Mouse (Mus musculus) cerebellum, adult 9-11 months (tissue): ENCODE data around the gene Srrm4.

ENCODE experiments used
- DNase-seq: peaks from one replicate; pipeline ENCODE4 v3.0.0; 2022

Srrm4 gene

GRCm38 (mm10) chr5:116591346-116592048 is at the start of gene Srrm4:
Gene Srrm4, minus strand, starts transcription at chr5:116591817.
- DNase-seq: peak; percentile 96

GRCm38 (mm10) chr5:116592801-116593430 is 1.3 kb upstream of the Srrm4 start:
- DNase-seq: peak; percentile 84

DNA sequence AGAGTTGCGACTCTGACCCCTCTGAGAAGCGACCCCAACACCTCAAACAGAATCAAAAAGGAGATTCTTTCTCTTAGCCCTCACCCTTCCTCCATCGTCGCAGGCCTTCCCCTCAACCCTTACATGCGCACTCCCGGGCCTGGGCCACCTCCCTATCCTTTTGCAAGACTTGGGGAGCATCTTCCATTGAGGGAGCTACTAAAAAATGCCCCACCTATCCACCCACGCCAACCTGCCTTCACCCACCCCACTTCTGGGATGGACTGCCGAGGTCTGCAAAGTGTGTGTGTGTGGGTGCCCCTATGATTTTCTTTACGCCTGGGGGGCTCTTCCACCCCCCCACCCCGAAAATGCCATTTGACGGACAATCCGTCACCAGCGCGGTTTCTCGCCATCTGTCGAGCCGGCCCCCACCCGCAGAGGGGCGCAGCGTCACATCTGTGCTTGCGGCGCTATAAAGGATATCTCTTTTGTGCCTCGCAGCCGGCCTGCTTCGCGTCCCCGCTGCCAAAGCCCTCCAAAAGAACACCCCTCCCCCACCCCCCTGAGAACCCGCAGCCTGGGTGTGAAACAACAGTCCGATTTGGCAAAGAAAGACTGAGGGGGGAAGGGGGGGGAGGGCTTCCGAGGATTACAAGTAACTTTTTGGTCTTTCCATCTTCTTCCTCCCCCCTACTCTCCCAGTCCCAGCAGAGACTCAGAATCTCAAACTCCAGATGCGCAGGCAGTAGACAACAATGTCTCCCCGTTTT is 608 bp upstream of the Srrm4 start:
- no peak for DNase-seq

DNA sequence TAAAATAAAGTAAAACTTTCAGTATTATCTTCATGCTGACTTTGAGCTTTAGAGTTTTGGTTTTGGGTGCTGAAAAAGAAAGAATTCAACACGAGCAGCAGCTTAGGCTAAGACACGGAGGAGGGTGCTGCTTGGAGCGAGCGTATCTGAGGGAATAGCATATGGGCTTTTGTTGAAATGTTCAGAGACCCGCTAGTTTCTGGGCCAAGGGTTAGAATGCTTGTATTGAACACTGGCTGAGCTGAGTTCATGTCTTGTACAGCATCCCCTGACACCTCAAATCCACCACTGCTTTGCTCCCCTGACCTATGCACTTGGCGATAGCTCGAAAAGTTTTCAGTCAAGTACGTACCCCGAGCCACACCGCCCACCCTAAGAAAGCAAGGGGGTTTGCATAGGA is 919 bp downstream of the Srrm4 start:
- no peak for DNase-seq

- DNase-seq: peak; percentile 75
These were observed 2.0 kb downstream of the Srrm4 start for GRCm38 (mm10) chr5:116589631-116590030.

DNA sequence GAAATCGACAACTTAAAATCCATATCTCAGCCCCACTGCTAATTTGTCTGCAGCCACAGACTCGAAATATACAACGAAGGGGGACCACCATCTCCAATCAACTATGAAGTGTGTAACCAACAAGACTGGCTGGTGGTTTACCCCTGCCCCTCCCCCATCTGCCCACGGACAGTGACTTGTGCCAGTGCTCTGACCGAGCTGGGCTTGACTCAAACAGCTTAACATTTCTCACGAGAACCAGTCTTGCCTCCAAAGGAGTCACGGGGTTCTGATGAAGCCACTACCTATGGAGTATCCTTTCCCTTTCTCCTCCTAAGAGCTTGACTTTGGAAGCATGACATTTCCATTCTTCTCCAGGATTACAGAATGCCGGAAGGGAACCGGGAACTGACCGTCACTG is 2.8 kb downstream of the Srrm4 start:
- peak; percentile 70 for DNase-seq

DNA sequence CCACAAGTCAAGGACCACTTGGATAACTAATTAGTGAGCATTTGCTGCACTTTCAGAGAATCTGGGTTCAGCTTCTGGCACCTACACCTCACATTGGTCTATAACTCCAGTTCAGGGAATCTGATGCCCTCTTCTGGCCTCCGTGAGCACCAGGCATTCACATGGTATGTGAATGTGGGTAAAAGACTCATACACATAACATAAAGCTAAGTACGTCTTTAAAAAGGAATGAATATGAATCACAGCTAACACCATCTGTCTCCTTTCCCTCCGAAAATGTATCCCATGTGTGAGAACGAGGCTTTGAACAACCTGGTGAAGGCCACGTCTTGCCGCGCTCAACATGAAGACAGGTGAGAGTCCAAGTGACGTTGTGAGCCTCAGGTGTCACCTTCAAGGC is 12.1 kb downstream of the Srrm4 start:
- peak; percentile 21 for DNase-seq

DNA sequence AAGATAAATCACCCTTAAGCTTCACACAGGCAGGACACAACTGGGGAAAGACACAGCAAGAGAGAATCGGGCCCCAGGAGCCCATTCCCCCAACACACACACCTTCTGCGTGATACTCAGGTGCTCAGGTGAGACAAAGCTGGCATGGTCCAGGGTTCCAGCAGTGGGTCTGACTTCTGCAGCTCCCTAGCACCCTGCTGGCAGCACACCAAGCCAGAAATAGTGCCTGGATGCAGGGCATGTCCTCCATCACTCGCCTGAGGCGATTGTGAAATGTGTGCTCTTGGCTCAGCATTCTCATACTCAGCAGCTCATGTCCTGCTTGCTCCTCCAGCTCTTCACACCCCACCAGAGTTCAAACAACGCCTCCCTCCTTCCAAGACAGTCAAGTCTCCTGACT is 14.5 kb downstream of the Srrm4 start:
- DNase-seq: peak; percentile 79

- DNase-seq: no peak
These were observed 18.3 kb downstream of the Srrm4 start for GRCm38 (mm10) chr5:116573307-116573706.

DNA sequence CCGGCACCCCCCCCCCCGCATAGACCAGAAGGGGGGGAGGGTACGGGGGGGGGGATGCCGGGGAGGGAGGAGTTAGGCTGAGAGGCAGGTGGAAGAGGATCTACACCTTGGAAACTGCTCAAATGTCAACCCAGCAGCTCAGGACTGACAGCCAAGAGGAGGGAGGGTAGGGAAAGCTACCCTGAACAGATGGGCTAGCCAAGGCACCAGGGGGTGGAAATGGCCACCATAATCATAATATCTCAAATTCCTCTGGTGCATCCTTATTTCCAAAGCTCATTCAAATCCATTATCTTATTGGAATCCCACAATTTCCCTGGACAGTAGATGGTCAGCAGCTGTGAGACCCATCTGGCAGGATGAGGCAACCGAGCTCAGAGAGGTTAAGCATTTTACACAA is 19.7 kb downstream of the Srrm4 start:
- DNase-seq: peak; percentile 86

DNA sequence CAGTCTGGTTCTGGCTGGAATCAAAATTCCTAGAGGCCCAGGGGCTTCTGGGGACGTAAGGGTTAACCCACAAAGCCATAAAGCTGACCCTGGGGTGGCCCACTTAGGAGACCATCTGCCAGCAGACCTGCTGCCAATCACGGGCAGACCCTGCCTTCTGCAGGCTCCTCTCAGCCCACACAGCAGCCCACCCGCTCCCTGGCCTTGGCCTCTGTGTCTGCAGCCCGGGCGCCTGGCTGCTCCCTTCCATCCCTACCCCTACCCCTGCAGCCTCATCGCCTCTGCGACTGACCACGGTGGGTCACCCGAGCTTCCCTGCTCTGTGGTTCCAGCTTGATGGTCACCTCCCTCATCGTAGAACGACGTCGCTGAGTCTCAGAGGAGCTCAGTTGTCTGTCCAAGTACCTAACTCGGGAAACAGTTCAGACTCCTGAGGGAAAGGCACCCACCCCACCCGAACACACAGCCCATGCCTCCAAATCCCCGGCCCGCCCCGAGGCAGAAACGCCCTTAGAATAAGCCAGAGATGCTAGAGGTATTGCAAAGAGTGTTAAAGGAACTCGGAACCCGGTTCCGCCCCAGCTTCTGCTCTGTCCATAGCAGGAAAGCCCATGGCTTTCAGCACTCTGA is 20.3 kb downstream of the Srrm4 start:
- peak; percentile 76 for DNase-seq

- DNase-seq: peak; percentile 48
These were observed 21.1 kb downstream of the Srrm4 start for GRCm38 (mm10) chr5:116570566-116570965.

- peak; percentile 61 for DNase-seq
These were observed 22.0 kb downstream of the Srrm4 start for GRCm38 (mm10) chr5:116569629-116570028.

DNA sequence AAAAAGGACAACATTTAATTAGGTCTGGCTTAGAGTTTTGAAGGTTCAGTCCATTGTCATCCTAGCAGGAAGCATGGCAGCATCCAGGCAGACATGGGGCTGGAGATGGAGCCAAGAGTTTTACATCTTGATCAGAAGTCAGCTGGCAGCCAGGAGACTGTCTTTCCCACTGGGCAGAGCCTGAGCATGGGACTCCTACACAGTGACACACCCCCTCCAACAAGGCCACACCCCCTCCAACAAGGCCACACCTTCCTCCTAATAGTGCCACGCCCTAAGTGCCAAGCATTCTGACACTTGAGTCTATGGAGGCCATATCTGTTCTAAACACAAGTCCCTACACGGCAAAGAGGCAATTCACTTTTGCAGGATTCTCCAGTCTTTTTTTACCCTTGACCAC is 23.6 kb downstream of the Srrm4 start:
- peak; percentile 68 for DNase-seq

DNA sequence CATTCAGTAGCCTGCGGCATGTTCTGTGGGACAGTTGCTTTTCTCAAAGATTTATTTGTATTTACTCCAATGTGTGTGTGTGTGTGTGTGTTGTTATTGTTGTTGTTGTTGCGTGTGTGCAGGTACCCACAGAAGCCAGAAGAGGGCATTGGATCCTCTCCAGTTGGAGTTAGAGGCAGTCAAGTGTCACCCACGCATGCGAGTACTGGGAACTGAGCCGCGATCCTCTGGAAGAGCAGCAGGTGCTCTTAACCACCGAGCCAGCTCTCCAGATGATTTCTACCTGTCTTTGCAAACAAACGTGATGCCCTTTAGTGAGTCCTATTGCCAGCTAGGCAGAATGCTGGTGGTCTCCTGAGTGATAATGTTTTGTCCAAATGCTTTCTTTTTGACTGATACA is 24.3 kb downstream of the Srrm4 start:
- peak; percentile 54 for DNase-seq

- DNase-seq: peak; percentile 67
These were observed 25.1 kb downstream of the Srrm4 start for GRCm38 (mm10) chr5:116566385-116567045.

DNA sequence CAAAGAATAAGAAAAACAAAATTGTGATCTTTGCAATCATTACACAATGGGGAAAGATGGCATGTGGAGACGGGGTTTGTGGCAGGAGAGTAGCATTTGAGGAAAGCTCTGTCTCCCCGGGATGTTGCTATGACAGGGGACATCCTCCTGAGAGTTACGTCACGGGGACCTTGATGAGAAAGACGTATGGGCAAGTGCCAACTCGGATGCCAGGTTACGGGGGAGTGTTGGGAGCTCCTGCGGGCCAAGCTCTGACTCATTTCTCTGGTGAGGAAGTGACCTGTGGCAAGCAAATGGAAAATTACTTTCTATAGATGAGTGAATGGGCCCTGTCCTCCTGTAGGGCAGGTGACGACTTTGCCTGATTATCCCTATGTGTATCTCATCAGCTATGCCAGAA is 26.0 kb downstream of the Srrm4 start:
- peak; percentile 89 for DNase-seq

DNA sequence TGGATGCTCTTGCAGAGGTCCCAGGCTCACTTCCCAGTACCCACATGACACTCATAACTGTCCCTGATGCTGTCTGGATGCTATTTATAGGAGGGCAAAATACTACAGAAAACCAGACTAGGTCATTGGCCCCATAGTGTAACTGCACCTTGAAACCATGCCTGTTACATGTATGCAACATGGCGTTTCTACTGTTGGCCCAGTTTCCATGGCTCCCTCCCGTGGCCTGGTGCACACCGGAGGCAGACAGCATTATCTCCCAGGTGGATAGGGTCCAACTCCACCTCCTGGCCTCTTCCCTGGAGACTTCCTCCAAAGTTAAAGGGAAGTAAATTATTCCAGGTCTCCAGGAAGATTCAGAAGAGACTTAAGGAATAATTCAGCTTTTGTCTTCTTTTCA is 27.2 kb downstream of the Srrm4 start:
- peak; percentile 68 for DNase-seq

DNA sequence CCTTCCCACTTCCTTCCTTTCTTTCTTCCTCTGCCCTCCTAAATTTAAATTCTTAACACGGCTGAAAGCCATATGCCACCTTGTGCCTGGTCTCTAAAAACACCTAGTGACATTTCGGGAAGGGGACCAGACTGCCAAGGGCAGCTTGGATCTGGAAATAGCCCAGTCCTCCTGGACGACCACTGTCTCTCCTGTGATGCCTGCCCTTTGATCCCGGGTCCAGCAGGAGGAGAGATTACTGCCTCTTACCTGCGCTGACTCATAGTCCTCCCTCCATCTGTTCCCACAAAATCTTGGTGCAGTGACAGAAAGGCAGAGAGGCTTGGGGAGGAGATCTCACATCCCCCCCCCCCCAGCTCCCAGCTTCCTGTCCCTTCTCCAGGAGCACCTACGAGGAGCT is 27.9 kb downstream of the Srrm4 start:
- peak; percentile 91 for DNase-seq

GRCm38 (mm10) chr5:116559091-116559490 is 32.5 kb downstream of the Srrm4 start:
- peak; percentile 20 for DNase-seq

- DNase-seq: peak; percentile 26
These were observed 35.0 kb downstream of the Srrm4 start for GRCm38 (mm10) chr5:116556614-116557013.

- DNase-seq: no peak
These were observed 37.7 kb downstream of the Srrm4 start for GRCm38 (mm10) chr5:116553868-116554267.

- no peak for DNase-seq
These were observed 38.5 kb downstream of the Srrm4 start for GRCm38 (mm10) chr5:116553106-116553505.
